Mouse (Mus musculus) G1E (cell line): Measurements from ENCODE around the gene Serping1. TPM values are rescaled to one million over a fixed set of nuclear protein-coding genes. Genes with fewer than 3 reads are reported as not detected.

ENCODE experiments used
- ATAC-seq: 2 replicates; pipeline ENCODE4 v1.8.0; 2016; ENCODE audit warnings: mild to moderate bottlenecking; ENCODE audit not compliant: insufficient number of reproducible peaks, poor library complexity, low FRiP score, severe bottlenecking; ENCODE audit errors: extremely low read depth
- DNase-seq: peaks from one replicate; pipeline ENCODE4 v3.0.0; 2012; ENCODE audit warnings: low spot score
- H3K27me3 ChIP-seq: 2 replicates; pipeline ENCODE4 v1.6.1; 2012; ENCODE audit warnings: mild to moderate bottlenecking, low read length, inconsistent platforms; ENCODE audit not compliant: insufficient read depth
- H3K36me3 ChIP-seq: replicated peaks from 2 replicates; pipeline ENCODE3; 2012; ENCODE audit warnings: mild to moderate bottlenecking, inconsistent platforms
- H3K4me1 ChIP-seq: 2 replicates; pipeline ENCODE4 v1.6.1; 2012; ENCODE audit warnings: low read depth, low read length, inconsistent platforms, mixed read lengths; ENCODE audit not compliant: insufficient read depth
- H3K4me3 ChIP-seq: 2 replicates; pipeline ENCODE4 v1.5.1; 2012; ENCODE audit warnings: low read depth, mild to moderate bottlenecking, inconsistent platforms, low read length, moderate library complexity, mixed read lengths
- H3K9me3 ChIP-seq: replicated peaks from 2 replicates; pipeline ENCODE4 v1.6.1; 2012; ENCODE audit warnings: inconsistent platforms
- CTCF ChIP-seq: IDR thresholded peaks from 2 replicates; pipeline ENCODE4 v1.5.1; 2012; ENCODE audit warnings: low read depth, low read length, inconsistent platforms, mixed read lengths
- GATA1 ChIP-seq: IDR thresholded peaks from 2 replicates; pipeline ENCODE4 v1.6.1; 2012; ENCODE audit warnings: borderline replicate concordance, low read length, inconsistent platforms, mixed read lengths
- GATA2 ChIP-seq: IDR thresholded peaks from 2 replicates; pipeline ENCODE4 v1.6.1; 2012; ENCODE audit warnings: low read depth, low read length, inconsistent platforms, borderline replicate concordance
- POLR2AphosphoS5 ChIP-seq: IDR thresholded peaks from 2 replicates; pipeline ENCODE4 v1.6.1; 2012; ENCODE audit warnings: low read depth, low read length, inconsistent platforms; ENCODE audit not compliant: insufficient replicate concordance
- TAL1 ChIP-seq: conservative IDR thresholded peaks from 2 replicates; pipeline ENCODE4 v1.6.1; 2012; ENCODE audit warnings: low read depth, low read length, inconsistent platforms, mixed read lengths
- polyA plus RNA-seq: library from polyadenylated mRNA; stranded (reverse); fragments of >175 nt; gene quantifications from 2 replicates; pipeline ENCODE4 v1.2.3, GENCODE M21; 2012
- total RNA-seq, 2 experiments: library from RNA; stranded (forward) in 1 of 2; stranded (reverse) in 1 of 2; fragments of 200-1000 nt in 1 of 2; fragments of >200 nt in 1 of 2; fragmentation: Nextera tagmentation in 1 of 2; gene quantifications; 2 replicates each; pipeline ENCODE4 v1.2.3; 2014 to 2017

The Serping1 gene
- total and polyA plus RNA-seq, 3 experiments = not detected

DNA sequence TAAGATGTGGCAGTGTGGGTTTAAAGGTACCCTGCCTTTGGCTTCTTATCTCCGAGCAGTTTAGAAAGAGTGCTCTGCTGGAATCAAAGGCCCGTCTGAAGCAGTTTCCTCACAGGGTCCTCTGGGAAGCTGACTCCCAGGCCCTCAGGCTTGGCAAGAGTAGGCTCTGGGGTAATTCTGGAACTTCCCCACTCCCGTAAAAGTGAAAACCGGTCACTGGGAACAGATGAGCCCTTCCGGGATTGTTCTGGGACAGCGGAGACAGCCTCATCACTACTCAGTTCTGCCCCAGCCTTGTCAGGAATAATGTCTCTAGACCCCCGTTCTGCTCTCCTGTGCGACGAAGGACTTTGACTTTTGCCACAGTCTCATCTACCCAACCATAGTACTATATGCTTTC is 15.2 kb upstream of the Serping1 start:
- Histone ChIP-seq H3K36me3 (no peaks in the 10 kb centered on the region), H3K27me3 (peaks cover 11% of the 10 kb centered on the region; the same call in 1 of the 2 replicates), H3K4me1 (peaks cover 15% of the 10 kb centered on the region), H3K9me3 (peaks cover 14% of the 10 kb centered on the region), H3K4me3 (no peak overlapping the region)
- TF ChIP-seq GATA2 (no peak), CTCF (no peak), TAL1 (no peak), GATA1 (no peak), POLR2AphosphoS5 (no peak)
- no peak for ATAC-seq
- no peak for DNase-seq

DNA sequence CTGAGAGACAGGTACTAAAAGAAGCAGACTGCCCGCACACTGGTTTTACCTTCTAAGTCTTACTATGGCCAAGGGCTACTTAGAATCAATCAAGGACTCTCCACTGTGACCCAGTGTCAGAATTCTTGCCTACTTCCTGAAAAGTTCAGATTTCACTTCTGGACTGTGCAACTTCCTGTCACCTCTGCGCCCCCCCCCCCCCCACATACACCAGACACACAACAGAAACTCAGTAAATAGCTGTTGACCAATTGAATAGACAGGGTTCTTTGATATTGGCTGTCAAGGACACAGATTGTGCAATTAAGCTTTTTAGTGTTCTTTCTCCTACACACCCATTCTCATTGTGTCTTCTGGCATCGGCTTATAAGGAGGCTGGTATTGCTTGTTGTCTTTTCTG is 13.1 kb upstream of the Serping1 start:
- no peak for TF ChIP-seq GATA1
- no peak for TF ChIP-seq CTCF
- TF ChIP-seq TAL1 = no peak
- TF ChIP-seq GATA2 = no peak
- TF ChIP-seq POLR2AphosphoS5 = no peak
- Histone ChIP-seq H3K4me1 (peaks cover 3% of the 10 kb centered on the region), H3K27me3 (peaks cover 11% of the 10 kb centered on the region; the same call in 1 of the 2 replicates), H3K36me3 (no peaks in the 10 kb centered on the region), H3K9me3 (no peaks in the 10 kb centered on the region), H3K4me3 (no peak overlapping the region)
- DNase-seq = no peak
- no peak for ATAC-seq

DNA sequence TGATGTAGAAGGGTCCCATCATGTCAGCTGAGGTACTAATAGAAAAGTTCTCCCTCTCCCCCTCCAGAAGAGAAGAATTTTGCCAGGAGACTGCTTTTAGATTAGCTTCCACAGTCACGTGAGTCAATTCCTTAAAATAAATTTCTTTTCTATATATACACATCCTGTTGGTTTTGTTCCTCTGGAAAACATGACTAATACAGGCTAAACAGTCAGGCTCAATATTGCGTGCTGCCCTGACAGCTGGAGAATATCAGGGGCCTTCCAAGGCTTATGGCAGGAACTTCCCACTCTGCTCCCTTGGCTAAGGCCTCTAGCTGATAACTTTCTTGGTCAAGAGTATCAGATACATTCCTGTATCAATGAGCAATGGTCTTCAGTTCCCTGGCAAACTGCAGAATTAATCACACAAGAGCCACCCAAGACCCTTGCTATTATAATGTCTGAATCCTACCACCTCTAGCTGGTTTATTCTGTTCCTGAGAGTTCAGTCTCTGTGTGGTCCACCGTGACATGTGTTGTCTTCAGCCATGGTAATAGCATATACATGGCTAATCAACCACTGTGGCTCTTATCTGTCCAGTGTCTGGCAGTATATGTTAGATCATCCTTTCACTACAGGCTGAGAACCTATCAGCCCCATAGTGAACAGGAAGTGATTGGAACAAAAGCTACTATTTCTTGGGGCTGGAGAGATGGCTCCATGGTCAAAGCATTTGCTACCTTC is 8.8 kb upstream of the Serping1 start:
- Histone ChIP-seq H3K4me3 (no peak overlapping the region), H3K9me3 (no peaks in the 10 kb centered on the region), H3K4me1 (no peaks in the 10 kb centered on the region), H3K36me3 (no peaks in the 10 kb centered on the region), H3K27me3 (peaks cover 9% of the 10 kb centered on the region)
- ATAC-seq (no peak), DNase-seq (no peak)
- TF ChIP-seq GATA1 (no peak), CTCF (no peak), GATA2 (no peak), POLR2AphosphoS5 (no peak), TAL1 (no peak)

DNA sequence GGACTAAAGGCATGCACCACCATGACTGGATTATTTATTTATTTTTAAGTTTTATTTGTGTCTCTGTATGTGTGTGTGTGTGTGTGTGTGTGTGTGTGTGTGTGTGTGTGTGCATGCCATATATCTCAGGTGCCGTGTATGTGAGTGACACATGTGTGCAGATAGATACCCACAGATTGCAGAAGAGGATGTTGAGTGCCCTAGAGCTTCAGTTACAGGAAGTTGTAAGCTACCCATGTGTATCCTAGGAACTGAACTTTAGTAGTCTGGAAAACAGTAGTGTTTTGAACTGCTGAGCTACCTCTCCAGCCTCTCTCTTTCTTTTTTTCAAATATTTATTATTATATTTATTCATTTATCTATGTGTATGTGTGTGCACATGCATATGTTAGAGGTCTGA is 8.1 kb upstream of the Serping1 start:
- Histone ChIP-seq H3K4me3 (no peak overlapping the region), H3K9me3 (no peaks in the 10 kb centered on the region), H3K27me3 (peaks cover 16% of the 10 kb centered on the region), H3K4me1 (no peaks in the 10 kb centered on the region), H3K36me3 (no peaks in the 10 kb centered on the region)
- no peak for TF ChIP-seq POLR2AphosphoS5
- no peak for TF ChIP-seq TAL1
- no peak for TF ChIP-seq CTCF
- no peak for TF ChIP-seq GATA2
- TF ChIP-seq GATA1 = no peak
- DNase-seq = no peak
- no peak for ATAC-seq

DNA sequence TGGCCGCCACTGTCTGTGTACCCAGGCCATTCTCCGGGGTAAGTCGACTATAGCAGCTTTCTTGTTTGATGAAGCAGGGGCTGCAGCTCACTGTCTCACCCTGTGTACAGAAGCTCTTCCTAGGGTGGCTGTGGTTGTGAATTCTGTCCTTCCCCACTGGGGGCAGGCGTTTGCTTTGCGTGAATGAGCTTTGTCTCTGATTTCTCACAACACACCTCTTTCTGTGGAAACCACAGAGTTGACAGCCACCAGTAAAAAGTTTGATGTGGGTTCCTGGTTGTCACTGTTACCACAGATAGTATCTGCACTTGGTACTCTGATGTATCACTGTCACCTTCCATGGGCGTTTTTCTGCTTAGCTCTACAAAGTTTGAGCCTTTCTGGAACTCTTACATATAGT is 4.0 kb upstream of the Serping1 start:
- Histone ChIP-seq H3K27me3 (peaks cover 35% of the 10 kb centered on the region), H3K4me3 (no peak overlapping the region), H3K4me1 (no peaks in the 10 kb centered on the region), H3K36me3 (no peaks in the 10 kb centered on the region), H3K9me3 (no peaks in the 10 kb centered on the region)
- no peak for ATAC-seq
- DNase-seq = no peak
- no peak for TF ChIP-seq CTCF
- no peak for TF ChIP-seq TAL1
- TF ChIP-seq GATA2 = no peak
- TF ChIP-seq GATA1 = no peak
- TF ChIP-seq POLR2AphosphoS5 = no peak

DNA sequence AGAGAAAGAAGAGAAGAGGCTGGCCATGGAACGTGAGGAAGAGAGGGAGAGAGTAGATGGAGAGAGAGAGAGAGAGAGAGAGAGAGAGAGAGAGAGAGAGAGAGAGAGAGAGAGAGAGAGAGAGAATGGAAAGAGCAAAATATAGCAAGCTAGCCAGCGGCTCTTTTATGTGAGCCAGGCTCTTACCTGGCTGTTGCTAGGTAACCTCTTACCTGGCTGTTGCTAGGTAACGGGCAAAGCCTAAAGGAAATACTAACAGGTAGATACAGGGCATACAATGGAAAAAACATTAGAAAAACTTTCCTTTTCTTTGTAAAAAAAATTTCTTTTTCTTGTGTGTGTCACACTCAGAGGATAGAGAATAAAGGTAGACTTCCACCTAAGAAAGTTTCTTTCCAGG is 2.5 kb upstream of the Serping1 start:
- DNase-seq (no peak), ATAC-seq (no peak)
- Histone ChIP-seq H3K36me3 (no peaks in the 10 kb centered on the region), H3K4me1 (no peaks in the 10 kb centered on the region), H3K27me3 (peaks cover 50% of the 10 kb centered on the region), H3K9me3 (no peaks in the 10 kb centered on the region), H3K4me3 (no peak overlapping the region)
- TF ChIP-seq TAL1 = no peak
- no peak for TF ChIP-seq CTCF
- TF ChIP-seq GATA2 = no peak
- TF ChIP-seq POLR2AphosphoS5 = no peak

DNA sequence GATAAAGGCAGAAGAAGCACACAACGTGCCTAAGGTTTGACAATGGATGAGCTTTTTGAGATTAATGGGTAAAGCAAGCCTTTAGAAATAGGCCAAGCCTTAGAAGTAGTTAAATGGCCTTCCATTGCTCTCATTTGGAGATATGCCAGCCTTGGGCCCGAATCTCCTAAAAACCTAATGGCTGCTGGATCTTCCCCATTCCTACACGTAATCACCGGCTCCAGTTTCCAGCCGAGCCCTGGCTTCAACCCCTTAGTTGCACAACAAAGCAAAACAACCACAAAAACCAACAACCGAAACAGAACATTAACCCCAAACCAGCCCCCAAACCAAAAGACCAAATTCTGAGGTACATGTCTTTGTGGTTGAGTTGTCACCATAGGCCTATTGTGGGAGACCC is 421 bp upstream of the Serping1 start:
- Histone ChIP-seq H3K36me3 (no peaks in the 10 kb centered on the region), H3K4me1 (no peaks in the 10 kb centered on the region), H3K4me3 (no peak overlapping the region), H3K9me3 (no peaks in the 10 kb centered on the region), H3K27me3 (peaks cover 57% of the 10 kb centered on the region)
- no peak for ATAC-seq
- TF ChIP-seq POLR2AphosphoS5 (no peak), CTCF (no peak), GATA1 (no peak), TAL1 (no peak), GATA2 (no peak)
- no peak for DNase-seq
